Mouse (Mus musculus) regulatory T cell (primary cell): Measurements from ENCODE around the gene Ndc1.

ENCODE experiments used
- in situ Hi-C: fragments of 300-600 bp; cut with MboI, MseI; formaldehyde crosslinking; loops from one replicate; pipeline ENCODE4 v1.15.1; 2025; ENCODE audit warnings: high pct_unique_total_duplicates

The Ndc1 gene

GRCm38 (mm10) chr4:107440306-107440705, 72.7 kb downstream of the Ndc1 start:
- in situ Hi-C loops: loop anchor here (5.0 kb wide), 1 partner anchor 52 kb away; no protein-coding TSS in a partner anchor

DNA sequence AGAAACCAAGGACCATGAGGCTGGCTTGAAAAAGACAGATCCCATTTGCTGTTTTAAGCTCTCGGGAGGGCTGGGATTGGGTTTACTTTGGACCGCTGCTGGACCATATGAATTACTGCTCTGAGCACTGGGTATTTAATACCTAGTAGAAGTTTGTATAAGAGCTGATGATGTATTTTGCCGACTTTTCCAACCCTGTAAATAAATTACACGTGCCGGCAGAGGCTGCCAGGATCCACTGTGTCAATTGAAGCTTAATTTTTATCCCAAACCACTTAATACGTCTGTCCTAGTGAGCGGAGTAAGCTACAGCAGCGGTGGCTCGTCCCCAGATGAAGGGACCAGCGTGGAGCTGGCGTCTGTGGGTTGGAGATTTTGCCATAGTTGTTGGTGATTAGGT, 74.7 kb downstream of the Ndc1 start:
- in situ Hi-C loops: loop anchor here (5.0 kb wide), 1 partner anchor 50 kb away; no protein-coding TSS in a partner anchor

GRCm38 (mm10) chr4:107442891-107443483, 75.4 kb downstream of the Ndc1 start:
- in situ Hi-C loops: loop anchor here (5.0 kb wide), 1 partner anchor 49 kb away; no protein-coding TSS in a partner anchor

- in situ Hi-C loops: loop anchor here (5.0 kb wide), 1 partner anchor 49 kb away; no protein-coding TSS in a partner anchor
Measured at GRCm38 (mm10) chr4:107443621-107444020, 76.0 kb downstream of the Ndc1 start.

GRCm38 (mm10) chr4:107448481-107448880, 80.9 kb downstream of the Ndc1 start:
- in situ Hi-C loops: no loop called here

DNA sequence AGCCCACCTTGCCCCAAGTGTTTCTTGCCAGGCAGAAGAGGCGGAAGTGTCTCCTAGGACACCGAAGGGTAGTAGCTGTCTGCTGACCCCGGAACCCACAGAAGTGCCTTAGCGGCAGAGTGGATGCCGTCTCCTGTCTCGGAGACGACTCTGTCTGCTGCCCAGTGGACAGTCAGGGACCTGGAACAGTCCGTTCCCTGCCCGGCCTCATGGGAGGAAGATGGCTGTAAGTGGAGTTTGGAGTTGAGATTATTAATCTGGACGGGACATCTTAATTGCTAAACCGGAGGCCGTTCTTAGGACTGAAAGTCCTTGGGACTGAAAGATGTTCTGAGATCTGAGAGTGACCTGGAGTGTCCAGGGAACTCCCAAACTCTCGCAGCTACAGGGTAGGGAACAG, 81.9 kb downstream of the Ndc1 start:
- in situ Hi-C loops: no loop called here

DNA sequence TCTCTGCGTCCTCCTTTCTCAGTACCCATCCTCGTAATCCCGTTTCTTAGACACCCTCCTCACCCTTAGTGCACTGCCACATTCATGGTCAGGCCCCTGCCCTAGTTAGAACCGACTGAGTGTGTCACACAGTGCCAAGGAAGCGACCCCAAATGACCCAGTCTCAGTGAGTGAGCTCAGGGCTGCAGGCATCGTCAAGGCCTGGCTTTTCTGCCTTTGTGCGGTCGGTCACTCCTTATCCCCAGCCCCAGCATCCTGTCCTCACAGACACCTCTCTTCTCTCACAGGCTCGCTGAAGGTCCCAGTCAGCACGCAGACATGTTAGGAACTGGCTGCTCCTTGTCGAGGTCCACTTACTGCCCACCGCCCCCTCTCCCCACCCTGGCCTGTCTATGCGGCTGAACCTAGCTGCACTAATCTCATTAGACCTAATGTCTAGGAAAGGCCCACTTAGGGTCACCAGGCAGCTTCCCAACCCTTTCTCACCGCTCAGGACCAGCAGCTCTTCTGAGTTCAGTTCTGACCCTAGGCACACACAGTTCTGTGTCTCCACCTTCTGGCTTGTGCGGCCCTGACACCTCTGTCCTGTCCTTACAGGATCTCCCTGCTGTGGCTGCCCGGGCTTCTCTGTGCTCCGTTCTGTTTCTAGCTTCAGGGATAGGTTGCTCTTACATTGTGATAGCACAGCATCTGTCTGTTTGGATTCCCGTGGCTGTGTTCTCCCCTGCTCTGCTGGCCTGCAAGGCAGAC, 84.9 kb downstream of the Ndc1 start:
- in situ Hi-C loops: no loop called here

DNA sequence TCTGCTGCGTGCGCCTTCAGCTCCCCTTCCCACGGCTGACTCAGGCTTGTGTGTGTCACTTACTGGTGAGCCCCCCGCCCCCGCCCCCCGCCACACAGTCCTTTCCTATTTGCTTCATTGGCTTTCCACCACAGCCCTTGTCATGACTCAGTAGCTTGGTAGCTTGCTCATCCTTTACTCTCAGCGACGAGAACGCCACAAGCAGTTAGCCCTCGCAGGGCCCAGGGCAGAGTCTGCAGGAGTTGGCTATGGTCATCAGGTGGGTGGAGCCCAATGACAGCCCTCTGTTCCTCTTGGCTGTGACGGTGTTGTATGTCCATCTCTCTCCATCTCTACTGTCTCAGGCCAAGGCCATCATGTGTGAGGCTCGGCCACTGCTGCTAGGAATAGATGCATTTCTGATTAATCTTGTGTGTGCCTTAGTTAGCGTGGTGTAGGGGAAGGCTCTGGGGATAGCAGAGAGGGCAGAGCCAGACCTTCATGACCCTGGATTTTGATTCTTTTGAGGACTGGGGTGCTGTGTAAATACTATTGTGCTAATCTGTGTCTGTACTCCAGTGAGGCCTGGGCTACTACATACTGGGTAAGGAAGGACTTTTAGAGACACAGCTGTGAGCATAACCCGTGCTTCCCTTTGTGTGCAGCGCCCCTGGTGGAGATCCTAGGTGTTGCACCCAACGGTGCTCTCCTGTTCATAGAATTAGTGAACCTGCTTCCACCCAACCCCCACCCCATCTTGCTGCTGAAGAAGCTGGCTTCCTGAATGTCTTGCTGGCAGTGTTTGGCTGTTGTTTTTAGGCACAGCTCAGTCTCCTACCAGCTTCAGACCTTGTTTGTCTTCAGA, 85.8 kb downstream of the Ndc1 start:
- in situ Hi-C loops: no loop called here

GRCm38 (mm10) chr4:107457602-107458001, 90.0 kb downstream of the Ndc1 start:
- in situ Hi-C loops: no loop called here

DNA sequence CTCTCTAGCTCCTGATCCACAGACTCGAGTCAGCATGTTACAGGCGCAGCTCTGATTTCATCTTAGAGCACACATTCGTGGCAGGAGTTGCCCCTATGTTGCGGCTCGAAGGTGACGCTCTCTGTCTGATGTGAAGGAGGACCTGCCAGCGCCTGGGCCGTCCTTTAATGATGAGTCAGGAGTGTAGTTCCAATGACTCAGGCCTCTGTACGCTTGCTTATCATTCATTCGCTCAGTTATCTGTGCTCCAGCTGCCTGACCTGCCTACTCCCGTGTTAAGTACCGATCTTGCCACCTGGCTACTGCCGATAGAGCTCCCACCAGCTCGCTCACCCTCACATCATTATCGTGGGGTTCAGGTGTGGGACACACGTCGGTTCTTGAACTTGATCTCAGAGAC, 91.3 kb downstream of the Ndc1 start:
- in situ Hi-C loops: no loop called here

- in situ Hi-C loops: no loop called here
Measured at GRCm38 (mm10) chr4:107459461-107459860, 91.9 kb downstream of the Ndc1 start.

- in situ Hi-C loops: no loop called here
Measured at GRCm38 (mm10) chr4:107460468-107460867, 92.9 kb downstream of the Ndc1 start.
